10 mouse cellular contexts compared by ENCODE assay signal in genomic region chr19:61097764-61098163, GRCm38 (mm10). TPM values are rescaled to one million over a fixed set of nuclear protein-coding genes. Genes with fewer than 3 reads are reported as not detected.
DNase-seq lines count a peak whose midpoint lies in the region; ATAC-seq and TF ChIP-seq lines count a peak whose summit lies in the region.
"Had no signal": no experiment of that assay in that cellular context is flagged by ENCODE, and none has a peak within 500 bp of the region (broad histone marks: within the 10 kb centered on the region; RNA-seq: fewer than 3 reads in every experiment).

No protein-coding gene starts in this region.

- H3K9me3 ChIP-seq in hindbrain, postnatal 0 days (ENCODE audit: low read length), result no peaks in the 10 kb centered on the region
- H3K9me3 ChIP-seq: embryonic facial prominence, embryonic 15.5 days; liver, embryonic 15.5 days had no signal

- H3K27me3 ChIP-seq in hindbrain, postnatal 0 days (ENCODE audit: insufficient read depth, low read length), result no peaks in the 10 kb centered on the region
- H3K27me3 ChIP-seq: embryonic facial prominence, embryonic 15.5 days; liver, embryonic 15.5 days had no signal

- DNase-seq in kidney, postnatal 14 days, result peak; percentile 24
- no peak for DNase-seq in kidney, adult 8-10 months
- peak; percentile 45 to 49 for DNase-seq in B cell, adult 2 months
- DNase-seq in MEL-GATA-1-ER (ENCODE audit: extremely low read depth, low read depth), result peak; percentile 57
- peak; percentile 54 for DNase-seq in hindbrain, postnatal 0 days (ENCODE audit: low spot score)
- DNase-seq in spleen, postnatal 10 days (ENCODE audit: low spot score in 2 of 2), result no peak
- no peak for DNase-seq in kidney, postnatal 25 days
- DNase-seq in heart, postnatal 25 days (ENCODE audit: low spot score), result no peak

- 0 out of 2 replicates have a peak, but pooled peaks have one; percentile 24 for ATAC-seq in hindbrain, postnatal 0 days

- 23% methylated on average over 4 of the region's 4 CpGs for WGBS in hindbrain, postnatal 0 days

- TF ChIP-seq CTCF in hindbrain, postnatal 0 days (IDR thresholded peaks at IDR 0.05; ENCODE audit: low read depth), result peak; percentile 71

- no peak overlapping the region for H3K4me2 ChIP-seq in hindbrain, postnatal 0 days (ENCODE audit: low read depth, low read length)
- H3K4me2 ChIP-seq: embryonic facial prominence, embryonic 15.5 days; liver, embryonic 15.5 days had no signal

- no peaks in the 10 kb centered on the region for H3K36me3 ChIP-seq in hindbrain, postnatal 0 days (ENCODE audit: insufficient read depth, low read length)
- H3K36me3 ChIP-seq: embryonic facial prominence, embryonic 15.5 days; liver, embryonic 15.5 days had no signal

- intact Hi-C loops in heart, postnatal 25 days (cut with DNase I), result no loop called here

- H3K4me3 ChIP-seq in hindbrain, postnatal 0 days (ENCODE audit: low read length), result no peak overlapping the region
- H3K4me3 ChIP-seq: embryonic facial prominence, embryonic 15.5 days; liver, embryonic 15.5 days had no signal

- no peak overlapping the region for H3K27ac ChIP-seq in hindbrain, postnatal 0 days
- H3K27ac ChIP-seq: embryonic facial prominence, embryonic 15.5 days; liver, embryonic 15.5 days had no signal

- H3K4me1 ChIP-seq in hindbrain, postnatal 0 days (ENCODE audit: insufficient read depth, low read length), result no peaks in the 10 kb centered on the region
- H3K4me1 ChIP-seq: embryonic facial prominence, embryonic 15.5 days; liver, embryonic 15.5 days had no signal

- H3K9ac ChIP-seq in hindbrain, postnatal 0 days (replicated peaks; ENCODE audit: low read length), result no peak overlapping the region
- H3K9ac ChIP-seq: embryonic facial prominence, embryonic 15.5 days; liver, embryonic 15.5 days had no signal

RNA-seq across cellular contexts. Expression of gene Zfp950, which starts 42.9 kb away (rescaled TPM):
- 12.0 and 12.4 TPM in 2 replicates for total RNA-seq in hindbrain, postnatal 0 days (2014; rRNA removed)
- polyA plus RNA-seq in hindbrain, postnatal 0 days (2015; fragmentation: Nextera tagmentation; extraction: Ambion mirVana), result 38.1 and 46.7 TPM in 2 replicates
- 10 to 100 TPM; 15.1 to 17.8 TPM for total RNA-seq in heart, postnatal 25 days (2021)

Comparison
In these comparisons a context has a peak if more than half of its experiments do, and no peak if none do; other contexts are left out.
1. DNase-seq: peak in kidney, postnatal 14 days (single experiment), B cell, adult 2 months (2 of 2), MEL-GATA-1-ER (single experiment) and hindbrain, postnatal 0 days (single experiment); none in kidney, adult 8-10 months (0 of 2), spleen, postnatal 10 days (0 of 2), kidney, postnatal 25 days (0 of 2) and heart, postnatal 25 days (single experiment).